Mouse (Mus musculus): ENCODE results near the gene Gsn.

GRCm38 (mm10) chr2:35326931-35327330, 70.8 kb downstream of the Gsn start:
- TF ChIP-seq CTCF (IDR thresholded peaks at IDR 0.05; ENCODE audit: borderline replicate concordance, insufficient read depth, low read length) (no peak), POLR2A (IDR thresholded peaks at IDR 0.05; ENCODE audit: low read depth, low read length) (no peak)

All from embryonic fibroblast, embryonic 13.5 days (primary cell).